10 mouse cellular contexts compared by ENCODE assay signal in the genomic region with DNA sequence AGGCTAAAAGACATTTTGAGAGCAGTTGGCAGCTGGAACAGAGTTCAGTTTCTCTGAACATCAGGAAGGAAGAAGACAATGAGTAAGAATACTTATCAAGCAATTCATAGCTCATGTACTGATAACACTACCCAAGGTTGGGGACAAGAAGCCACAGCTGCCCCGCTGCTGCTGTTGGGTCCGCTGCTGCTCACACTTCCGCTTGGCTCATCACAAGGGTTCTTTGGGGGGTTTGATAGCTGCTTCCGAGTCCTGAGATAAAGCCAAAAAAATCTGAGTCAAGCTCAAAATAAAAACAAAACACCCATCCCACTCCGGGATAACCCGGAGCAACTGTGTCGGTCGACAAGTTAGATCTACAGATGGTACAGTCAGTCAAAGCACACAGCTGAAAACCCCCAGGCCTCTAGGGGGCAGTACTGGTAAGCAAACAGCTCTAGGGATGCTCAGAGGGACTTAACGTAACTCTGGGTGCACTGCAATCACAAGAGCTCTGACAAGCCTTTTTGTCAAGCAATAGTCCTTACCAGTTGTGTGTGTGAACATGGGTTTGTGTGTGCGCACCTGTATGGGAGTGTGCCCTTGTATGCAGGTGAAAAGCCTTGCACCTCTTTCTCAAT.
DNase-seq lines count a peak whose midpoint lies in the region; ATAC-seq and TF ChIP-seq lines count a peak whose summit lies in the region.
"Had no signal": no experiment of that assay in that cellular context is flagged by ENCODE, and none has a peak within 500 bp of the region (broad histone marks: within the 10 kb centered on the region; RNA-seq: fewer than 3 reads in every experiment).

No protein-coding gene starts in this region.

- TF ChIP-seq RAD21 in MEL (IDR thresholded peaks at IDR 0.05; ENCODE audit: low read depth, low read length): no peak

- H3K4me3 ChIP-seq in forebrain, postnatal 0 days (ENCODE audit: low read depth, low read length): no peak overlapping the region
- no peak overlapping the region for H3K4me3 ChIP-seq in forebrain, embryonic 13.5 days
- no peak overlapping the region for H3K4me3 ChIP-seq in limb, embryonic 11.5 days (ENCODE audit: low read depth, low read length)
- no peak overlapping the region for H3K4me3 ChIP-seq in limb, embryonic 10.5 days
- H3K4me3 ChIP-seq in MEL (ENCODE audit: control insufficient read depth in 1 of 2, insufficient read depth in 1 of 2, low read depth in 2 of 2, low read length in 2 of 2): peak overlapping the region; percentile 22 to 38
- H3K4me3 ChIP-seq: heart, embryonic 13.5 days had no signal

- 85% methylated on average over 10 of the region's 10 CpGs for WGBS in forebrain, postnatal 0 days
- 92% methylated on average over 10 of the region's 10 CpGs for WGBS in forebrain, embryonic 13.5 days
- 89% methylated on average over 10 of the region's 10 CpGs for WGBS in limb, embryonic 11.5 days
- WGBS in limb, embryonic 10.5 days: 92% methylated on average over 10 of the region's 10 CpGs

- H3K4me2 ChIP-seq in forebrain, postnatal 0 days (ENCODE audit: low read depth): no peak overlapping the region
- H3K4me2 ChIP-seq in forebrain, embryonic 13.5 days: no peak overlapping the region
- H3K4me2 ChIP-seq in limb, embryonic 11.5 days (ENCODE audit: low read depth, severe bottlenecking): no peak overlapping the region
- H3K4me2 ChIP-seq: heart, embryonic 13.5 days had no signal

- no peaks in the 10 kb centered on the region for H3K9me3 ChIP-seq in forebrain, postnatal 0 days (ENCODE audit: low read length)
- H3K9me3 ChIP-seq in forebrain, embryonic 13.5 days (replicated peaks): no peaks in the 10 kb centered on the region
- no peaks in the 10 kb centered on the region for H3K9me3 ChIP-seq in limb, embryonic 11.5 days (ENCODE audit: control insufficient read depth, low read length)
- H3K9me3 ChIP-seq in limb, embryonic 10.5 days (replicated peaks): no peaks in the 10 kb centered on the region
- H3K9me3 ChIP-seq in MEL (replicated peaks; ENCODE audit: insufficient read depth, low read length): no peaks in the 10 kb centered on the region
- H3K9me3 ChIP-seq: heart, embryonic 13.5 days had no signal

- no peak overlapping the region for H3K27ac ChIP-seq in forebrain, postnatal 0 days (ENCODE audit: low read depth, low read length)
- H3K27ac ChIP-seq in forebrain, embryonic 13.5 days: no peak overlapping the region
- H3K27ac ChIP-seq in limb, embryonic 11.5 days (replicated peaks; ENCODE audit: low read depth, low read length): no peak overlapping the region
- no peak overlapping the region for H3K27ac ChIP-seq in limb, embryonic 10.5 days
- H3K27ac ChIP-seq in MEL (ENCODE audit: control insufficient read depth, low read depth, low read length): peak overlapping the region; percentile 98
- H3K27ac ChIP-seq: heart, embryonic 13.5 days had no signal

- no peaks in the 10 kb centered on the region for H3K36me3 ChIP-seq in forebrain, postnatal 0 days (ENCODE audit: insufficient read depth)
- H3K36me3 ChIP-seq in forebrain, embryonic 13.5 days (ENCODE audit: poor library complexity, severe bottlenecking): no peaks in the 10 kb centered on the region
- no peaks in the 10 kb centered on the region for H3K36me3 ChIP-seq in limb, embryonic 11.5 days (ENCODE audit: control insufficient read depth, insufficient read depth, low read length)
- H3K36me3 ChIP-seq in limb, embryonic 10.5 days: no peaks in the 10 kb centered on the region
- H3K36me3 ChIP-seq in MEL (ENCODE audit: control insufficient read depth in 1 of 2, insufficient read depth in 2 of 2, low read length in 2 of 2): peaks cover 0 to 10% of the 10 kb centered on the region in 2 experiments; a peak in 2 of 4 replicates

- ATAC-seq in forebrain, postnatal 0 days: no peak
- ATAC-seq in forebrain, embryonic 13.5 days: no peak
- no peak for ATAC-seq in limb, embryonic 11.5 days (ENCODE audit: insufficient number of reproducible peaks, low FRiP score, low TSS enrichment, low read depth)
- peak; percentile 64 for ATAC-seq in megakaryocyte progenitor cell, adult 5-6 weeks (replicated peaks; ENCODE audit: poor library complexity)
- ATAC-seq in activated CD4-positive, CD25-positive, alpha-beta regulatory T cell, adult 4 months: no peak

- TF ChIP-seq EP300 in MEL (IDR thresholded peaks at IDR 0.05; ENCODE audit: low read depth in 1 of 2, low read length in 2 of 2): peak; percentile 81 to 88

- TF ChIP-seq POLR2A in MEL (IDR thresholded peaks at IDR 0.05; ENCODE audit: control insufficient read depth in 1 of 2, insufficient read depth in 1 of 2, low read depth in 1 of 2, low read length in 2 of 2, poor library complexity in 1 of 2): no peak

- no peak overlapping the region for H3K9ac ChIP-seq in forebrain, postnatal 0 days
- no peak overlapping the region for H3K9ac ChIP-seq in forebrain, embryonic 13.5 days
- H3K9ac ChIP-seq in limb, embryonic 11.5 days (ENCODE audit: low read length): no peak overlapping the region
- peak overlapping the region; percentile 38; the same call in 1 of the 2 replicates for H3K9ac ChIP-seq in MEL (ENCODE audit: control insufficient read depth, low read depth, low read length, poor library complexity, severe bottlenecking)
- H3K9ac ChIP-seq: heart, embryonic 13.5 days had no signal

- TF ChIP-seq CTCF in forebrain, postnatal 0 days (IDR thresholded peaks at IDR 0.05; ENCODE audit: low read depth): peak; percentile 41
- TF ChIP-seq CTCF in MEL (IDR thresholded peaks at IDR 0.05 in 2 of 3, conservative IDR thresholded peaks at IDR 0.05 in 1 of 3; ENCODE audit: control insufficient read depth in 1 of 3, insufficient read depth in 1 of 3, low read depth in 2 of 3, low read length in 3 of 3, poor library complexity in 1 of 3, severe bottlenecking in 1 of 3): peak; percentile 53 to 69 (median 54)

- H3K27me3 ChIP-seq in forebrain, postnatal 0 days (ENCODE audit: insufficient read depth, low read length): no peaks in the 10 kb centered on the region
- H3K27me3 ChIP-seq in forebrain, embryonic 13.5 days: no peaks in the 10 kb centered on the region
- H3K27me3 ChIP-seq in limb, embryonic 11.5 days (ENCODE audit: control insufficient read depth, insufficient read depth, low read length): no peaks in the 10 kb centered on the region
- H3K27me3 ChIP-seq in limb, embryonic 10.5 days (ENCODE audit: low read depth, poor library complexity, severe bottlenecking): no peaks in the 10 kb centered on the region
- no peaks in the 10 kb centered on the region for H3K27me3 ChIP-seq in MEL (ENCODE audit: control insufficient read depth in 1 of 2, insufficient read depth in 2 of 2, low read length in 2 of 2)
- H3K27me3 ChIP-seq: heart, embryonic 13.5 days had no signal

- 0 out of 2 replicates have a peak, but pooled peaks cover 4% of the 10 kb centered on the region for H3K4me1 ChIP-seq in forebrain, postnatal 0 days (ENCODE audit: insufficient read depth)
- H3K4me1 ChIP-seq in forebrain, embryonic 13.5 days: no peaks in the 10 kb centered on the region
- no peaks in the 10 kb centered on the region for H3K4me1 ChIP-seq in limb, embryonic 11.5 days (ENCODE audit: control insufficient read depth, insufficient read depth, low read length)
- no peaks in the 10 kb centered on the region for H3K4me1 ChIP-seq in limb, embryonic 10.5 days
- peaks cover 3 to 16% of the 10 kb centered on the region in 2 experiments; a peak in 3 of 4 replicates for H3K4me1 ChIP-seq in MEL (ENCODE audit: control insufficient read depth in 1 of 2, insufficient read depth in 2 of 2, low read length in 2 of 2)
- H3K4me1 ChIP-seq: heart, embryonic 13.5 days had no signal

- H3K79me2 ChIP-seq in MEL (ENCODE audit: control insufficient read depth, insufficient read depth, low read length, poor library complexity): no peaks in the 10 kb centered on the region

- DNase-seq in forebrain, postnatal 0 days: no peak
- peak; percentile 32 for DNase-seq in limb, embryonic 11.5 days (ENCODE audit: low spot score)
- DNase-seq in limb, embryonic 10.5 days (ENCODE audit: low spot score): no peak
- peak; percentile 88 for DNase-seq in MEL (ENCODE audit: low read depth, low spot score)
- DNase-seq in yolk sac, embryonic 10.5 days (ENCODE audit: low spot score): no peak
- DNase-seq: embryo, embryonic 11 days had no signal

TF ChIP-seq in MEL, 35 proteins besides CTCF, POLR2A, EP300 and RAD21 (continues in another document):
- TF ChIP-seq RCOR1 (IDR thresholded peaks at IDR 0.05; ENCODE audit: low read depth, low read length) (peak; percentile 94), MYC (IDR thresholded peaks at IDR 0.05; ENCODE audit: low read depth, low read length) (peak; percentile 62), MAZ (IDR thresholded peaks at IDR 0.05; ENCODE audit: low read depth, low read length) (peak; percentile 84), MEF2A (IDR thresholded peaks at IDR 0.05; ENCODE audit: extremely low read depth, insufficient replicate concordance, low read depth, low read length, poor library complexity, severe bottlenecking) (0 out of 2 replicates have a peak, but pooled peaks have one; percentile 42), SIN3A (IDR thresholded peaks at IDR 0.05; ENCODE audit: low read length) (peak; percentile 73), ELF1 (IDR thresholded peaks at IDR 0.05; ENCODE audit: low read depth, low read length) (peak; percentile 77), NRF1 (IDR thresholded peaks at IDR 0.05; ENCODE audit: insufficient read depth, low read depth, low read length, poor library complexity, severe bottlenecking) (no peak), CHD1 (IDR thresholded peaks at IDR 0.05; ENCODE audit: low read depth, low read length) (no peak), GABPA (IDR thresholded peaks at IDR 0.05; ENCODE audit: low read depth, low read length) (no peak), ETS1 (IDR thresholded peaks at IDR 0.05; ENCODE audit: low read depth, low read length) (peak; percentile 91), MAFK (IDR thresholded peaks at IDR 0.05; ENCODE audit: borderline replicate concordance, low read depth, low read length) (peak; percentile 52; the same call in 1 of the 2 replicates), TAL1 (IDR thresholded peaks at IDR 0.05; ENCODE audit: low read length) (no peak; the same call in 1 of the 2 replicates), SMC3 (IDR thresholded peaks at IDR 0.05; ENCODE audit: low read depth, low read length) (no peak; the same call in 1 of the 2 replicates), MXI1 (IDR thresholded peaks at IDR 0.05; ENCODE audit: low read depth, low read length) (peak; percentile 25; the same call in 1 of the 2 replicates), JUND (IDR thresholded peaks at IDR 0.05; ENCODE audit: low read depth, low read length) (no peak), ZMIZ1 (IDR thresholded peaks at IDR 0.05; ENCODE audit: low read depth, low read length) (no peak), UBTF (IDR thresholded peaks at IDR 0.05; ENCODE audit: borderline replicate concordance, insufficient read depth, low read depth, low read length) (no peak), ZC3H11A (IDR thresholded peaks at IDR 0.05; ENCODE audit: low read depth, low read length) (peak; percentile 33), CHD2 (IDR thresholded peaks at IDR 0.05; ENCODE audit: low read length) (no peak), MAX (IDR thresholded peaks at IDR 0.05; ENCODE audit: low read length) (peak; percentile 61; the same call in 1 of the 2 replicates), ZKSCAN1 (IDR thresholded peaks at IDR 0.05; ENCODE audit: low read depth, low read length) (no peak)

Comparison
In these comparisons a context has a peak if more than half of its experiments do, and no peak if none do; other contexts are left out.
1. DNase-seq: peak in limb, embryonic 11.5 days (single experiment) and MEL (single experiment); none in forebrain, postnatal 0 days (single experiment), limb, embryonic 10.5 days (single experiment) and yolk sac, embryonic 10.5 days (single experiment).
2. H3K4me3 ChIP-seq: peak in MEL (2 of 2); none in forebrain, postnatal 0 days (single experiment), forebrain, embryonic 13.5 days (single experiment), limb, embryonic 11.5 days (single experiment) and limb, embryonic 10.5 days (single experiment).